In the genomic region with DNA sequence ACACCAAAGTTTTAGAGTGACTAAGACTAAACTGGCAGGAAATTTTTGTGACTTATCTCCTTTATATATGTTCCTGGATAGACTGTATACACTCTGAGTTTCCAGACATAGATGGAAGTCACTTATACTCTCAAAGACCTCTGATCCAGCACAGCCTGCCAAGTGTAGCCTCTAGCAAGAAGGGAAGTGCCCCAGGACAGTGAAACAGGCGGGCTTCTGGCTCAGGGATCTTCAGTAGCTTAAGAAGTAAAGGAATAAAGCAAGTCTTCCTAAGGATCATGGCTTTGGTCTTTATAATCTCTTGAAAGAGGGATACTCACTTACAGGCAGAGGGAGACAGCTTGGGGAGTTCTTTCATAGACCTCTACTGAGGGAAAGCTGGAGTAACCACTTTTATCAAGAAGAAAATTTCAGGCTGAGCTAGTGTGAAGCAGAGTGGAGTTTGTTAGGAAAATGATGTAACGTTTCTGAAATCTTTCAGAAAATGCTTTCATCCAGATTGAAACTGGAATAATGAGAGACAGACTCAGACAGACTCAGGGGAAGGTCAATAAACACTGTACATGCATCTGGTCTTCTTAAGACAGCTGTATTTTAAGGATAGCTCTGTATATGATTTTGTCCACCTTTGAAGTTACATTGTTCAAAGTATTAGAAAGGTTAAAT, we compare ENCODE assay signal across 10 mouse cellular contexts.
"Had no signal": no experiment of that assay in that cellular context is flagged by ENCODE, and none has a peak within 500 bp of the region (broad histone marks: within the 10 kb centered on the region; RNA-seq: fewer than 3 reads in every experiment).

No protein-coding gene starts in this region.

- H3K9ac ChIP-seq: intestine, embryonic 15.5 days; liver, embryonic 13.5 days; liver, postnatal 0 days had no signal

- H3K4me1 ChIP-seq: intestine, embryonic 15.5 days had no signal

- H3K27ac ChIP-seq: intestine, embryonic 15.5 days; left cerebral cortex, adult 2 months; liver, embryonic 13.5 days had no signal

- H3K36me3 ChIP-seq: intestine, embryonic 15.5 days; liver, embryonic 13.5 days had no signal

- ATAC-seq: intestine, embryonic 15.5 days; liver, postnatal 0 days had no signal

- H3K4me3 ChIP-seq: intestine, embryonic 15.5 days; left cerebral cortex, adult 2 months; liver, embryonic 13.5 days had no signal

- H3K27me3 ChIP-seq: intestine, embryonic 15.5 days; liver, embryonic 13.5 days had no signal

- H3K4me2 ChIP-seq: intestine, embryonic 15.5 days; liver, embryonic 13.5 days had no signal

- H3K9me3 ChIP-seq: intestine, embryonic 15.5 days; liver, embryonic 13.5 days had no signal

- DNase-seq: kidney, adult 18-20 months; kidney, postnatal 4 days; liver; liver, embryonic 13.5 days; liver, postnatal 0 days; right cerebral cortex, postnatal 25 days; thymus, adult 18-20 months; thymus, postnatal 14 days had no signal
